Mouse (Mus musculus) spleen, postnatal 36 days (tissue): Measurements from ENCODE around the gene Gadd45b.

ENCODE experiments used
- DNase-seq, 2 experiments: peaks; one replicate each; pipeline ENCODE4 v3.0.0; 2022; ENCODE audit warnings: low spot score in 2 of 2, mixed read lengths in 1 of 2

Gadd45b gene

DNA sequence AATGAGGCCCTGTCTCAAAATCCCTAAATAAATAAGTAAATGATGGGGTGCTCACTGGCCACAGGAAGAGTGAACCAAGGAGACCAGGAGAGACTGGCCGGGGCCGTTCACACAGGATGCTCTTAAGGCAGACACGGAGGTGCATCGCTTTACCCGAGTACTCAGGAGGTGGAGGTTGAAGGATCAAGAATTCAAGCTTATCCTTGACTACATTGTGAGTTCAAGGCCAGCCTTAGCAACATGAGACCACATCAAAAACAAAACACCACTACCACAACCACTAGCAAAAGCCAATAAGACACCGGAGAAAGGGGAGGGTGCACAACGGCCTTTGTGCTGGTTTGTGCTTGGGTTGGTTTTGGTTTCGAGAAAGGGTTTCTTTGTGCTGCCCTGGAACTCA is 26.5 kb downstream of the Gadd45b start:
- DNase-seq, result no peak

DNA sequence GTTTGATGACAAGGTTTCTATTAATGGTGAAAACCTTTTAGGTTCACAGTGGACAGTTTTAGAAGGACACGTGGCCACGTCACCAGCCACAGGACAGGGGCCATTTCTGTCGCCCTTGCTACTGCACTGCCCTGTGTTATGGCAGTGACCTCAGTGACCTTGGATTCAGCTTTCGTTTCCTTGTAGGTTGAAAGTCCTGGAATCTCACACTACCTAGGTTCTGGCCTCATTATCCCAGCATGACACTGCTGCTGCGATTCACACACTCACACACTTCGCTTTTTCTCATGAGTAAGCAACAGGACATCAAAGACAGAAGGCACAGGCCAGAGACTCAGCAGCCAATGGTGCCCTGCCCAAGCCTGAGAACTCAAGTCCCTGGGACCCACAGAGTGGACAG is 27.0 kb downstream of the Gadd45b start:
- no peak for DNase-seq

DNA sequence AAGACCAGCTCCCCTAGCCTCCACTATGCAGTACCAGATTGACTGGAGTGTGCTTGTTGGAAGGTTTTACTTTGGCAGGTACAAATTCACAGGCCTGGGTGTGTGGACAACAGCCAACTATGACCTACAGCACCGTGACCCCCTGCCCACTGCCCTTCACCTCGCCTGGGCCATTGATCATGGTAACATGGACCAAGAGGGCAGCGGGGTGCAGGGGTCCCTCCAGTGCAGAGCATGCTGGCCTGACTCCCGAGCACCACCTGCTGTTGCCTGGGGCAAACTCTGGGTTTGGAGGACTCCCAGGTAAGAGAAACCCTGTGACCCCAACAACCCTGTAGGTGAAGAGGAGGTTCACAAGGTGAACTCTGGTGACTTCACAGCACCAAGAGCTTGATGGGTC is 27.9 kb downstream of the Gadd45b start:
- no peak for DNase-seq

DNA sequence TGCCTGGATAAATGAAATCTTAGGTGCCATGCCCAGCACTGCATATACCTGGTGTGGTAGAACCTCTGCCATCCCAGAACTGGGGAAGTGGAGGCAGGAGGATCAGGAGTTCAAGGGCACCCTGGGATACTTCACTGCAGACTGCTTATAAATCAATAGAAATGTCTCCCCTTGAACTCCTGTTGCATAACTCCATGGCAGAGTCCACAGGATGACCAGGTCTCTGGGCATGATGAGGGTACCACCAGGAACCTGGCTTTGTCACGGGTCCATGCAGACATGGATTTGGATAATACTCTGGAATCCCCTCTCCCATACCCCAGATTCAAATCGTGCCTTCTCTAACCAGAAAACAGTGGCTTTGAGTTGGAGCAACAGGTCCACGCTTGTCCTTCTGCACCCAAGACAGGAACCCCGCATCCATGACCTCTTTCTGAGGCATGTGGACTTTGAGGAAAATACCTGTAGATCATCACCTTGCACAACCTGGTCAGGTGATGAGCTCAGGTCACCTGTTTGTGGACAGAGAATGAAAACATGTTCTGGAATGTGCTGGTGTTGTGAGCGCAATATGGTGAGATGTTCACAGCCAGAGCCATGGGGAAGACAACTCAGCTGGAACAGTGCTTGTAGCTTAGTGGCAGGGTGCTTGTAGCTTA is 29.2 kb downstream of the Gadd45b start:
- no peak for DNase-seq

DNA sequence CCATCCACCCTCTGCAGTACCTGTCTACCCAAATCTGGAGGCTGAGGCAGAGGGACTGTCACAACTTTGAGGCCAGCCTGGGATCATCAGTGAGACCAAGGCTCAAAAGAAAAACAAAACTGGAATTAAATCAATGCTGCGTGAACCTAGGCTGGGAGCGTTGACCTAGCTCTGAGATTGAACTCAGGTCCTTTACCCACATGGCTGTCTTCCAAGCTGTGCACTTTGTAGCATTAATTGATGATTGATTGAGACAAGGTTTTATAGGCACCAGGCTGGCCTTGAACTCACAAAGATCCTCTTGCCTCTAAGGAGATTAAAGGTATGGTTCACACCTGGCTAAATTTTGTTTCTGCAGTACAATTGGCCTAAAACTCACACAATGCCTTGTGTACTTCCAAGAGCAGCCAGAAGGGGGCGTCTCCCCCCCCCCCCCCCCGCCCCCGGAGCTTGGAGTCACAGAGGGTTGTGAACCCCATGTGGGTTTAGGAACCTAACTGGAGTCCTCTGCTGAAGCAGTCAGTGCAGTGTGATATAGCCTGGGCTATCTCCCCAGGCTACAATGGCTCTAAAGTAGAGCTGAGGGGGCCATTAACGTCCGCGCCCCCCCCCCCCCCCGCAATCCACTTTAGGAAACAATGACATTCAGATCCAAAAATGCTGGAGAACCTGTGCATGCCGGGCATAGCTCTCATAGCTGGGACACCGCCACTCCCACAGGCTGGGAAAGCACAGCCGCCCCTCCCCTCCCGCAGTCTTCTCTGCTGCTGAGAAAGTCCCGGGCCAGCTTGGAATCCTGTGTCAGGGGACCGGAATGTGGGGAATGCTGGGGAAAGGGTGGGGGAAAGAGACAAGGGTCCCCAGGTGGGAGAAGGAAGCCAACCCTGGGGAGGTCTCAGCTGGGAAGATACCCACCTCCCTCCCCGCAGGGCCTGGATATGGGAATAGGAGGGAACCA is 31.0 kb downstream of the Gadd45b start:
- no peak for DNase-seq

DNA sequence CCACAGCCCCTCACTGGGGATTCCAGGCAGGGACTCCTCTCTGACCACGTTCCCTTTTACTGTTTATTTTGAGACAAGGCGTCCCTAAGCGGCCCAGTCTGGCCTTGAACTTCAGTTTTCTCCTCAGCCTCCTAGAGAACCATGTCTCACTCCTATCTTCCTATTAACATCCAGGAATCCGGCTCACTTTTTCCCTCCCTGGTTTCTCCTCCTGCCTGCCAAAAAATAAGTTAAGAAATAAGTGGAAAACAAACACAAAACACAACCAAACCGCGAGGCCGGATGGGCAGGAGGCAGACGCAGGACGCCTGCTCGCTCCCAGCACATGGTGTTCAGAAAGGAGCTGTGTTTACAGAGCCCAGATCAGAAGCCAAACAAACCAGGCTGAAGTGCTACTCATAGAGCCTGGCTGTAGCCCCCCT is 32.2 kb downstream of the Gadd45b start:
- no peak for DNase-seq

DNA sequence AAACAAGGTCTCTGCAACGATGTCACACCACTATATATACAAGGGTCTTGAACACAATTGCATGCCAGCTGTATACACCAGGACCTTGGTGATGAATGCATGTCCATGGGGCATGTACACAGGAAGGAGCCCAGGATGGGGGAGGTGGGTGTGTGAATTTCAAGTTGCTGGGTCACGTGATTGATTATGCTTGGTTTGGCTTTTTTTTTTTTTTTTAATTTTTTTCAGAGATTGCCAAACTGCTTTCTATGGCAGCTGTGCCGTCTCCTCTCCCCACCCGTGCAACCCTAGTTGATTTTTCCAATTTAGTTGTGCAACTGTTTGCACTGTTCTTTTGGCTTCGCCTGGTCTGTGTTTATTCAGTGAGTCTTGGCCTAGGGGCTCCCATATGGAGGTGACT is 32.7 kb downstream of the Gadd45b start:
- no peak for DNase-seq

DNA sequence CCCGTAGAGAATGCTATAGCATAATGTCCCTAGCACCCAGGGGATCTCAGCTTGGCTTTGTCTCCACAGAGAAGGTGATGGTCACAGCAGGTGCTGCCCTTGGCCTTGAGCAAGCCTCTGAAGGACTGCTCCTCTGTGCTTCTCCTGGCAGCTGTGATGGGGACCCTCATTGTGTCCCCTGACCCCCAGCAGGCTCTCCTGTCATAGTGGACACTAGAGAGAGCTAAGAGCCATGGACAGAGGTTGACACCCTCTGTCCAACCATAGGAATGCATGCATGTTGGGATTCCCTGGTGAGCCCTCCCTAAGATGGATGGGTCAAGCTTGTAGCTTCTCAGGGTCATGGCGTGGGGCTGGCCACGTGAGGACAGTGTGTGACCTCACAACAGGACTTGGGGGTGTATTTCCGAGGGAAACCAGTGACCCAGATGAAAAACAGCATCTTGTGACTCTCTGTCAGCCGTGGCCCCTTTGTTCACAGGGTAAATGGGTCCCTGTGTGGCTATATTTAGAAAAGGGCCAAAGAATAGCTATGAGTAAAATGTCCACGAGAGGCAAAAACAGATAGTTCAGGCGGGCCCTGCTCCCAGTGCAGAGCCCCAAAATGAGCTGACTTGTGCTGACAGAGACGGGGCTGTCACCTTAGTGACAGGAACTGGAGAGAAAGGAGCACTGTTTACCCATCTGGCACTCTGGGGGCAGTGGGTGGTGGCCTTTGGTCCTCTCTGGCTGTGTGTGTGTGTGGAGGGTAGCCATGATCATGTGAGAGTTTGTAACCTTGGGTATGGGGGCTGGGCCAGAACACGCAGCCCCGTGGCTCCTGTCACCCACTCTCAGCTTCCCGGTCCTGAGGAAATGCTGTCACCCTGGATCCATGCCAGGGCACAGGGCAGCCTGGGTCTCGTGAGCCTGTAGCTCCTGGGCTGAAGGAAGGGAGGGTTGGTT is 33.4 kb downstream of the Gadd45b start:
- no peak for DNase-seq

DNA sequence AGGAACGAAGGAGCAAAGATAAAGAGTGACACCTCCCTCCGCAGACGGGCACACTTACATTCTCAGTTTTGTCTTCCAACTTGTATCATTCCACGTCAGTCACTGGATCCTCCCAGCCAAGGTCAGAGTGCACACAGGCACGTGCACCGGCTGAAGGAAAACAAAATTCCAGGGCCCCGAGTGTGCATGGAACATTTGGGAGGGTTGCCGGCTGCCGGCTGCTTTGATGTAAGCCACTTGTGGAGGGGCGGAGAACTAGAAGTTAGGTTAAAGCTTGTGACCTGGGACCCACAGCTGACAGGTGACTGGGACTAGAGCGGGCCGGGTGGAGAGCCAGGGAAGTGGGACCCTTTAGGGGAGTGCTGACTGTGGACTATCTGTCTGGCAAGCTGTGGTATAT is 36.4 kb downstream of the Gadd45b start:
- no peak for DNase-seq

DNA sequence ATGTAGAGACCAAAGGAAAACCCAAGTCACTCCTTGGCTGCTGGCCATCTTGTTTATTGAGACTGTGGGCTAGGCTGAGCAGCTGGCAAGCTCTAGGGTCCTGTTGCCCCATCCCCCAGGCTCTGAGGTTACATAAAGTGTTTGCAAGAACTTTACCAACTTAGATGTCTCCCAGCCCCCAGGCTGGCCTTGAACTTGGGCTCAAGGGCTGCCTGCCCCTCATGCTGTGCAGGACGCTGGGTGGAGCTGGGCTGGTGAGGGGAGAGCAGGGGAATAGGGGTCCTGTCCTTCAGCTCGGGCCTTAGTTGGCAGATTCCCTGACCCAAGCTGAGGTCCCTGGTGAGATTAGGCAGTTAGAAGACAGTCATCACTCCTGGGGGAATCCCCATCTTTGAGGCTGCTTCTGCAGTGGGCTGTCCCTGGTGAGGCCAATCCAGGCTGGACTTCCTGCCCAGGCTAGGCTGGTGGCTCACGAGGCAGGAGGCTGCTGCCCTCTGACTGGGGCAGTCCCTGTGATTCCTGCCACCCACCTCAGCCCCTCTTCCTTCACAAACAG is 37.3 kb downstream of the Gadd45b start:
- peak in 1 of 2 experiments; percentile 50 for DNase-seq

DNA sequence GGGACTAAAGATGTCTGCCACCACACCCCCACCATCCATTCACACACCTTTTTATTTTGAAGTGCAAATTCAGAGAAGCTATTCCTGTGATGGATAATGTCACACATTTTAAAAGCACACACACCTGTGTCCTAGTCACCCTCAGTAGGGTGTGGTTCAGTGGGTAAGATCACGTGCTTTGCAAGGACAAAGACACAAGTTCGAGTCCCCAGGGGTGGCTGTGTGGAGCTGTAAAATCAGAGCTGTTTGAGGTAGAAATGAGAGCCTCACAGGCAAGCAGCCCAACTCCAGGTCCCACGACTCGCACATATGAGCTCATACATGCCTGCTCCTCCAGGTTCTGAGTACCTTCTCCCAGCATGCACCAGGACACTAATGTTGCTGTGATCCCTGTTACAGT is 38.2 kb downstream of the Gadd45b start:
- DNase-seq, result no peak

DNA sequence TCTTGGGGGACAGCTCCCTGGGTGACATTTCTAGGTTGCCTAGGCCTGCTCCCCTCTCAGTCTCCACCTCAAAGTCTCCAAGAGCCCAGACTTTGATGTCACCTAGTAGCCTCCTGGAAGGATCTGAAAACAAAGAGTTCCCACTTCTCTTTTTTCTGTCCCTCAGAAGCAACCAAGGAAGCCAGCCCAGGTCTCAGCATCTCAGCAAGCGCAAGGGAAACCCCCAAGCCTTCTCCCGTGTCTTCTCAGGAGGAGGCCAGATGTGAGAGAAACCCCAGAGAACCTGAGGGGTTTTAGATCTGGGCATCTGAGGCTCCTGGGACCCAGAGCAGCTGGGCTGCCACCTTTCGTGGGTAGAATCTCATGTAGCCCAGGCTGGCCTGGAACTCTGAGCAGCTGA is 39.4 kb downstream of the Gadd45b start:
- DNase-seq, result peak; percentile 42 to 48

DNA sequence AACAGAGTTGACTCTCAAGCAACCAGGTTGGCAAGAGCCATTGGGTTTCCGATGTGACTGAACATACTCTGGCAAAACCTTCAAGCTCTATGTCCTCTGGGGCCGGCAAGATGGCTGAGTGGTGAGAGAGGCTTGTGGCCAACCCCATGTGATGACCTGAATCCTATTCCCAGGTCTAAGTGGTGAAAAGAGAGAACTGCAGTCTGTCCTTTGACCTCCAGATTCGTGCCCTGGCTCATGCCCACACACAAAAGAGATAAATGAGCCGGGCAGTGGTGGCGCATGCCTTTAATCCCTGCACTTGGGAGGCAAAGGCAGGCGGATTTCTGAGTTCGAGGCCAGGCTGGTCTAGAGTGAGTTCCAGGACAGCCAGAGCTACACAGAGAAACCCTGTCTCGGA is 40.3 kb downstream of the Gadd45b start:
- no peak for DNase-seq

DNA sequence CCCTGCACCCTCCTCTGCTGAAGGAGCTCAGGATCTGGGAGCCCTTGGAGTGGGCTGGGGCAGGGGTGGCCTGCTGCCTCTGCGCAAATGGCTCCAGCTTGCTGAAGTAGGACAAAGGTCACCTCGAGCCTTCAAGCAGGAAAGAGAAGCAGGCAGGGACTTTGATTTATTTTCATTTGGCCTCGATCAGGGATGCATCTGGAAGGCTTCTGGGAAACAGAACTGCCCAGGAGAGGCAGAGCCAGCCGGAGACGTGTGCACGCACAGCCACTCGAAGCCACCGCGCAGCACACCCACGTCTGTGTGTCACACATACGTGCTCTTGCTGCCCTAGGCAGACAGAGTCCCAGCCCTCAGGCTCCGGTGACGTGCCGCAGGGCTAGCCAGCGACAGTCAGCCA is 41.7 kb downstream of the Gadd45b start:
- DNase-seq, result no peak

DNA sequence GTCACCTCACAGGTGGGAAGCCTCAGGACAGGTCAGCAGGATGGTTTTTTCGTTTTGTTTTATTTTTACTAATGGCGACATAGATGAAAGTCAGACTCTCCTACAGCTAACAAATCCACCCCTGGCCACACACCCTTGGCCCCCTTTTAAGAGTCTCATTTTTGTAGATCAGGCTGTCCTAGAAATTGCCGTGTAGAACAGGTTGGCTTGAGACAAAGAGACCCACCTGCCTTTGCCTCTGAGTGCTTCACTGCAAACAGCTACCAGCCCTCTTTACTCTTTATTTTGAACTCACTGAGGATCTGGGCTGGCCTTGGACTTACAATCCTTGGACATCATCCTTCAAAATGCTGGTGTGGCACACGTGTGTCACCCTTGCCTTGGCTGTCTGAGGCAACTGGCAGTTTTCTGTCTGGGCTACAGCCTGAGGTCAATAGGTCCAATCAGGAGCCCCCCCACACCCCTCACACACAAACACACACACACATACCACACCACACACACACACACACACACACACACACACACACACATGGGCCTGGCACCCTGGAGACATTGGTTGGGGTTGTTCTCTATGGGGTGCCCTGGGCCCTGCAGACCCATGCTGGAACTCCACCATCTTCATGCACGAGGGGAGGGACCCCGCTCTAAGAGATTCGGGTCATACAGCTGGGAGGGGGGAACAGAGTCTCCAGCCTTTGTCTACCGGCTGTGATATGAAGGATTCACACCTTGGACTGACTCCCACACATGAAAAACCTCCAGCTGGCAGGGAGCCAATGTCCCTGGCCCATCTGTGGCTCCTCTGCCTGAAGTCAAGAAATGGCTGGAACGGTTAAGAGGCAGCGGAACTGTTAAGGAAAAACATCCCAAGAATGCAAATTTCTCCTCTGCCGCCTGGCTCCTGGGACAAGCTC is 42.5 kb downstream of the Gadd45b start:
- DNase-seq, result no peak

DNA sequence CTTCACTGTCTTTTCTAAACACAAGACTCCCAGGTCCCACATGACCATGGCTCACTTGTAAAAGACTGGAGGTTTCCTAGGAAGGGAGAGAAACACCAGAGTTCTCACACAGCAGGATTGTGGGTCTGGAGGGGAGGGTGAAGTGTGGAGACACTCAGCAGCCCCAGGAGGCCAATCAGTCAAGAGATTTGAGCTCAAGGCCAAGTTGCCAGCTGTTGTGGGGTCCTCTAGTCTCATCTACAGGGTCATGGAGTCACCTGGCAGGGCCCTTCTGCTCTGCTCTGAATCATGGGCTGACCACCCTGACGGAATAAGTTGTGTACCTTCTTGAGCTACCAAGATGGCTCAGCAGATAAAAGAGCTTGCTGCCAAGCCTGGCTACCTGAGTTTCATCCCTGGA is 43.8 kb downstream of the Gadd45b start:
- DNase-seq, result no peak

DNA sequence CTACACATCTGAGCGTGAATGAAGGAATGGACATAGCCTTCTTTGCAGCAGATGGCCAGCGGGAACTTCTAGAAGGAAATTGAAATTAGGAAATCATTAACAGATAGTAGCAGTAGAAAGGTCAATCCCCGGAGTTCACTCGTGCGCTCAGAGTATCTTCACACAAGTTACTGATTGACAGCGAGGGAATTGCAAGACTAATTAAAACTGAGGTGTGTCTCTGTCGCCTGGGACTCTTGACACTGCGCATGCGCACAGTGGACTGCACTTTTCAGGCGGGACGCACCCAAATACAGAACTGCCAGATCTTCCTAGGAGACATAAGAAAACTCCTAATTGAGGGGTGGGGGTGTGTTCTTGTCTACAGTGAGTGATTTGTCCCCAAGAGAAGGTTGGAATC is 45.6 kb downstream of the Gadd45b start:
- DNase-seq, result no peak

DNA sequence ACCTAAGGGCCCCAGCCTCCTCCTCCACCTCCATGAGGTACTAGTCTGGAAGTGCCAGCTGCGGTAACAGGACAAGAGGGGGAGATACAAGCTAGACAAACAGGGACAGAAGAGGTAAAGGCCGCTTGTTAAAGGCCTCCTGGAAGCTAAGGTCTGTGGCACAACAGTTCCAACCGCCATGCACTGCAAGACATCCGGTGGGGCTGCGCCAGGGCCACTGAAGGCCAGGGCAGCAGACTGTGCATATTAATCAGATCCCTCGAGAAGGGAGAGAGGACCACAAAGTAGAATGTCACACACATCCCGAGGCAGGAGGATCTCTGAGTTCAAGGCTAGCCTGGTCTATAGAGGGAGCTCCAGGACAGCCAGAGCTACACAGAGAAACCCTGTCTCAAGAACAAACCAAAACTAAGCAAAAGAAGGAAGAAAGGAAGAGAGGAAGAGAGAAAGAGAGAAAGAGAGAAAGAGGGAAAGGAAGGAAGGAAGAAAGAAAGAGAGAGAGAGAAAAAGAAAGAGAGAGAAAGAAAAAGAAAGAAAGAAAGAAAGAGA is 51.8 kb downstream of the Gadd45b start:
- no peak for DNase-seq
